Mouse (Mus musculus) neural tube, embryonic 12.5 days (tissue): ENCODE results near the gene Cand2. TPM values are rescaled to one million over a fixed set of nuclear protein-coding genes. Genes with fewer than 3 reads are reported as not detected.

Experiments
- ATAC-seq: fragments of 200-750 bp; cut with Nextera tagmentation; 2 replicates; pipeline ENCODE4 v1.8.0; 2017; ENCODE audit warnings: low read depth, mild to moderate bottlenecking, moderate TSS enrichment, moderate library complexity; ENCODE audit not compliant: low FRiP score
- H3K27ac ChIP-seq: fragments of 300-500 bp; sonication (generic); 2 replicates; pipeline ENCODE4 v1.5.1; 2016
- H3K27me3 ChIP-seq: fragments of 300-500 bp; sonication (generic); replicated peaks from 2 replicates; pipeline ENCODE4 v1.6.1; 2016; ENCODE audit warnings: mild to moderate bottlenecking
- H3K36me3 ChIP-seq: fragments of 300-500 bp; sonication (generic); 2 replicates; pipeline ENCODE4 v1.6.1; 2016; ENCODE audit warnings: mild to moderate bottlenecking
- H3K4me1 ChIP-seq: fragments of 300-500 bp; sonication (generic); 2 replicates; pipeline ENCODE4 v1.6.1; 2016
- H3K4me2 ChIP-seq: fragments of 300-500 bp; sonication (generic); replicated peaks from 2 replicates; pipeline ENCODE4 v1.6.1; 2016; ENCODE audit warnings: mild to moderate bottlenecking
- H3K4me3 ChIP-seq: fragments of 300-500 bp; sonication (generic); 2 replicates; pipeline ENCODE4 v1.5.1; 2016
- H3K9ac ChIP-seq: fragments of 300-500 bp; sonication (generic); 2 replicates; pipeline ENCODE4 v1.6.1; 2016; ENCODE audit warnings: mild to moderate bottlenecking
- H3K9me3 ChIP-seq: fragments of 300-500 bp; sonication (generic); 2 replicates; pipeline ENCODE4 v1.6.1; 2016; ENCODE audit warnings: mild to moderate bottlenecking
- WGBS: fragments of 180-500 bp; shearing (Covaris S2); methylation state at CpG from one replicate; pipeline ENCODE4 v1.1.7; 2016; 5-methylcytosine and 5-hydroxymethylcytosine counted together
- polyA plus RNA-seq: library from polyadenylated mRNA; unstranded; fragments of >200 nt; fragmentation: Nextera tagmentation; extraction: Ambion mirVana; gene quantifications from 2 replicates; pipeline ENCODE4 v1.2.1, GENCODE M21; 2016

The Cand2 gene
- polyA plus RNA-seq, 1 experiment from 2014 or later = 31.7 TPM

DNA sequence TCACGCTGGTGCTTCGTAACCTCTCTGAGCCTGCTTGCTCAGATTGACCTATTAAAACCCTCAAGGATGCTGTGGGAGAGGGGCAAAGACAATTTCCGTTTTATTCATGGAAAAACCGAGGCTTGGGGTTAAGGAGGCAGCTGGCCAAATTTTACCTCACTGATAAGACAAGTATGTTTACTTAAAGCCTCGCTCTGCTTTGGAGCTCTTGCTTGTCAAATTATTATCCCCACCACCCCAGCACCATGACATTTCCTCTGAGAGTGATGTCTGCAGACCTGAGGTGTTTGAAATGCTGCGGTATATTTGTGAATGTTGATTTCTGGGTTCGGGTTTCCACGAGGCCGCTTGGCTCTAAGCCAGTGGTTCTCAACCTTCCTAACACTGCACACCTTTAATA is 2.0 kb downstream of the Cand2 start:
- Histone ChIP-seq H3K27me3 (no peaks in the 10 kb centered on the region), H3K9ac (0 out of 2 replicates have a peak overlapping the region, but pooled peaks have one; percentile 74), H3K4me2 (peak overlapping the region; percentile 76), H3K9me3 (no peaks in the 10 kb centered on the region), H3K4me3 (peak overlapping the region; percentile 83; the same call in 1 of the 2 replicates), H3K4me1 (peaks cover 23% of the 10 kb centered on the region), H3K27ac (no peak overlapping the region), H3K36me3 (peaks cover 20% of the 10 kb centered on the region)
- WGBS = 87% methylated on average over 9 of the region's 9 CpGs
- ATAC-seq = no peak

GRCm38 (mm10) chr6:115782781-115783180 is 8.4 kb downstream of the Cand2 start:
- Histone ChIP-seq H3K4me3 (no peak overlapping the region), H3K9me3 (no peaks in the 10 kb centered on the region), H3K27me3 (no peaks in the 10 kb centered on the region), H3K27ac (no peak overlapping the region), H3K4me2 (no peak overlapping the region), H3K36me3 (peaks cover 83% of the 10 kb centered on the region), H3K4me1 (no peaks in the 10 kb centered on the region), H3K9ac (no peak overlapping the region)
- 95% methylated on average over 3 of the region's 3 CpGs for WGBS
- ATAC-seq = no peak

GRCm38 (mm10) chr6:115791016-115791415 is 16.7 kb downstream of the Cand2 start:
- H3K27me3 ChIP-seq = no peaks in the 10 kb centered on the region
- 87% methylated on average over 10 of the region's 10 CpGs for WGBS
- H3K9ac ChIP-seq = no peak overlapping the region
- peaks cover 98% of the 10 kb centered on the region for H3K36me3 ChIP-seq
- ATAC-seq = no peak
- no peak overlapping the region for H3K27ac ChIP-seq
- H3K4me3 ChIP-seq = no peak overlapping the region
- no peaks in the 10 kb centered on the region for H3K9me3 ChIP-seq
- no peaks in the 10 kb centered on the region for H3K4me1 ChIP-seq
- H3K4me2 ChIP-seq = no peak overlapping the region

GRCm38 (mm10) chr6:115791842-115792686 is 17.7 kb downstream of the Cand2 start:
- peaks cover 98% of the 10 kb centered on the region for H3K36me3 ChIP-seq
- ATAC-seq = no peak
- no peaks in the 10 kb centered on the region for H3K9me3 ChIP-seq
- H3K4me3 ChIP-seq = no peak overlapping the region
- no peak overlapping the region for H3K4me2 ChIP-seq
- WGBS = 93% methylated on average over 34 of the region's 34 CpGs
- no peak overlapping the region for H3K27ac ChIP-seq
- H3K4me1 ChIP-seq = no peaks in the 10 kb centered on the region
- no peaks in the 10 kb centered on the region for H3K27me3 ChIP-seq
- no peak overlapping the region; the same call in 1 of the 2 replicates for H3K9ac ChIP-seq

DNA sequence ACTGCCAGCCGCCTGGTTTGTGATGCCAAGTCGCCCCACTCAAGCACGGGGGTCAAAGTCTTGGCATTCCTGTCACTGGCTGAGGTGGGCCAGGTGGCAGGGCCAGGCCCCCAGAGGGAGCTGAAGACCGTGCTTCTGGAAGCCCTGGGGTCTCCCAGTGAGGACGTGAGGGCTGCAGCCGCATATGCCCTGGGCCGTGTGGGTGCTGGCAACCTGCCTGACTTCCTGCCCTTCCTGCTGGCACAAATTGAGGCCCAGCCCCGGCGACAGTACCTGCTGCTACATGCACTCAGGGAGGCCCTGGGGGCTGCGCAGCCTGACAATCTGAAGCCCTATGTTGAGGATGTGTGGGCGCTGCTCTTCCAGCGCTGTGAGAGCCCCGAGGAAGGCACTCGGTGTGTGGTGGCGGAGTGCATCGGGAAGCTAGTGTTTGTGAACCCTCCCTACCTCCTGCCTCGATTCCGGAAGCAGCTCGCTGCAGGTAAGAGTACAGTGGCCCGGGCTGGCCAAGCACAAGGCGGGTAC is 18.4 kb downstream of the Cand2 start:
- no peaks in the 10 kb centered on the region for H3K27me3 ChIP-seq
- no peak overlapping the region for H3K4me3 ChIP-seq
- no peak for ATAC-seq
- H3K9ac ChIP-seq = no peak overlapping the region
- no peak overlapping the region for H3K4me2 ChIP-seq
- no peak overlapping the region for H3K27ac ChIP-seq
- no peaks in the 10 kb centered on the region for H3K9me3 ChIP-seq
- no peaks in the 10 kb centered on the region for H3K4me1 ChIP-seq
- H3K36me3 ChIP-seq = peaks cover 99% of the 10 kb centered on the region
- WGBS = 93% methylated on average over 21 of the region's 21 CpGs

DNA sequence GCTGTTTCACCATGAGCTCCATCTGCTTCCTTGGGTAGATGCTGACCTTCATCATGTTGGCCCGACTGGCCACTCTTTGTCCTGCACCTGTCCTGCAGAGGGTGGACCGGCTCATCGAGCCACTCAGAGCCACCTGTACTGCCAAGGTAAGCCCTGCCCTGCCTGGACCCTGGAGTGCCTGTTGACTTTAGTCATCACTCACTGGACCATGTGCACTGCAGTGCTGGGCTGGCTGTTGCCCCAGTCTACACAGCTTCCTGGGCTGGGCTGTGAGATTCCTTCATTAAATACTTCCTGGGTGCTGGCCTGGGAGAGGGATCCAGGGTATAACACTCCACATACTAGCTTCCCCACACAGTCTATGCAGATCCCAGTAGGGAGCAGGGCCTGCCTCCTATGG is 27.5 kb downstream of the Cand2 start:
- Histone ChIP-seq H3K36me3 (peaks cover 92% of the 10 kb centered on the region), H3K4me2 (no peak overlapping the region), H3K4me1 (peaks cover 13% of the 10 kb centered on the region), H3K27ac (no peak overlapping the region), H3K4me3 (no peak overlapping the region), H3K9me3 (no peaks in the 10 kb centered on the region), H3K27me3 (no peaks in the 10 kb centered on the region), H3K9ac (no peak overlapping the region)
- 96% methylated on average over 3 of the region's 3 CpGs for WGBS
- no peak for ATAC-seq

DNA sequence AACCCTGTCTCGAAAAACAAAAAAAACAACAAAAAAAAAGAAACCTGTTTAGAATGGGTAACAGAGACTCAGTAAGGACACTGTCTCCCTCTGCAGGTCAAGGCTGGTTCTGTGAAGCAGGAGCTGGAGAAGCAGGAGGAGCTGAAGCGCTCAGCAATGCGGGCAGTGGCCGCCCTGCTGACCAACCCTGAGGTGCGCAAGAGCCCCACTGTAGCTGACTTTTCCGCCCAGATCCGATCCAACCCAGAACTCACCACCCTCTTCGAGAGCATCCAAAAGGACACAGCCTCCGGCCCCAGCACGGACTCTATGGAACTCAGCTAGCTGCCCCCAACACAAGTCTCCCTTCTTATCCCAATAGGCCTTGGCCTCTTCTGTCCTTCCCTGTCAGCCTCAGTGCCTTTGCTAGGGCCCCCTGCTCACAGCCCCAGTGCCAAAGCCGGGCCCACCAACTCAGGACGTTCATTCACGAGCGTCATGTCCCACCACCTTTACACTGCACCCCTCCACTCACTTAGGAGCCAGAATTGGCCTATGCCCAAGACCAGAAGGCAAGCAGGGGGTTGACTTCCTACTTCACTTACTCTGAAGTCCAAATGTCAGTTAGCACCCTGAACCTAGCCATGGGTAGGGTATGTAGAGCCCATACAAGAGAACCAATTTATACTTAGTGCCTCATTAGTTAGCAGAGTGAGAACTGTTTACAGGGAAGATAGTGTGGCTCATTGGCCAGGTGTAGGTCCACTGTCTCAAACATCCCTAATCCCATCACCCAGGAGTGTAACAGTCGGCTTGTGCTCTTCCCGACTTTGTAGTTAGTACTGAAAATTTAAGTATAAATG is 29.4 kb downstream of the Cand2 start:
- Histone ChIP-seq H3K36me3 (peaks cover 79% of the 10 kb centered on the region), H3K9ac (no peak overlapping the region), H3K27me3 (no peaks in the 10 kb centered on the region), H3K9me3 (no peaks in the 10 kb centered on the region), H3K27ac (no peak overlapping the region), H3K4me2 (no peak overlapping the region), H3K4me3 (no peak overlapping the region), H3K4me1 (peaks cover 20% of the 10 kb centered on the region)
- ATAC-seq = 0 out of 2 replicates have a peak, but pooled peaks have one; percentile 19
- 47% methylated on average over 16 of the region's 16 CpGs for WGBS

GRCm38 (mm10) chr6:115804432-115805192 is 30.3 kb downstream of the Cand2 start:
- Histone ChIP-seq H3K4me3 (no peak overlapping the region), H3K36me3 (peaks cover 70% of the 10 kb centered on the region), H3K27ac (no peak overlapping the region), H3K9me3 (no peaks in the 10 kb centered on the region), H3K4me2 (no peak overlapping the region), H3K27me3 (no peaks in the 10 kb centered on the region), H3K4me1 (peaks cover 20% of the 10 kb centered on the region), H3K9ac (no peak overlapping the region)
- no peak for ATAC-seq
- 60% methylated on average over 10 of the region's 10 CpGs for WGBS

DNA sequence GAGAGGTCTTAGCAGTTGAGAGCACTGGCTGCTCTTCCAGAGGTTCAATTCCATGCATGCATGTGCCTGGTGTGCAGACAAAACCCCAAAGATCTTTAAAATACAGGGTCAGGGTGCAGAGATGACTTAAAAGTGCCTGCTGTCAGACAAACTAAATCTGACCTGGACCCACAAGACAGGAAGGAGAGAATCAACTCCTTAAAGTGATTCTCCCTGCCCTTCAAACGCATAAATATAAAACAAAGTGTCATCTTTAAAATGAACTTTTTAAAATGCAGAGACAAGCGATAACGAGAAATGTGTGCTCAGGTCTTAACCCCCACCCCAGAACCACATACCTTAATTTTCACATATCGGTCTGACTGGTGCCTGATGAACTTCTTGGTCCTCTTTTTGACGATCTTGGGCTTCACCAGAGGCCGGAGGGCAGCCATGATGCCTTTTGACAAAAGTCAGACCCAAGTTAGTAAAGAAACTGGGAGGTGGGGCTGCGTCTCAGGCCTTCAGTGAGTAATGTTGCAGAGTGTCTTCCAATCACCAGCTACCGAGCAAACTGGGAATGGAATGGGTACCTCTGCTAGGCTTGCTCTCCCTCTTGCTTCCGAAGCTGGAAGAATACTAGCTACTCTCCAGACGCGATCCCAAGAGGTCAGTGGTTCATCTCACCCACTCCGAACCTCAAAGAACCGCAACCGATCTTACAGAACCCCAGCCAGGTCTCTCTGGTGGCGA is 33.3 kb downstream of the Cand2 start:
- Histone ChIP-seq H3K36me3 (peaks cover 42% of the 10 kb centered on the region), H3K9me3 (no peaks in the 10 kb centered on the region), H3K4me2 (peak overlapping the region; percentile 89), H3K9ac (peak overlapping the region; percentile 98), H3K4me1 (peaks cover 20% of the 10 kb centered on the region), H3K4me3 (peak overlapping the region; percentile 97), H3K27me3 (no peaks in the 10 kb centered on the region), H3K27ac (peak overlapping the region; percentile 96; the same call in 1 of the 2 replicates)
- WGBS = 4% methylated on average over 15 of the region's 15 CpGs
- ATAC-seq = no peak

GRCm38 (mm10) chr6:115808196-115808487 is 33.8 kb downstream of the Cand2 start:
- no peaks in the 10 kb centered on the region for H3K27me3 ChIP-seq
- peaks cover 20% of the 10 kb centered on the region for H3K4me1 ChIP-seq
- H3K9ac ChIP-seq = peak overlapping the region; percentile 98
- WGBS = under 1% methylated on average over 22 of the region's 22 CpGs
- H3K4me2 ChIP-seq = peak overlapping the region; percentile 89
- peak overlapping the region; percentile 97 for H3K4me3 ChIP-seq
- ATAC-seq = no peak
- peak overlapping the region; percentile 96 for H3K27ac ChIP-seq
- peaks cover 39% of the 10 kb centered on the region for H3K36me3 ChIP-seq
- H3K9me3 ChIP-seq = no peaks in the 10 kb centered on the region

DNA sequence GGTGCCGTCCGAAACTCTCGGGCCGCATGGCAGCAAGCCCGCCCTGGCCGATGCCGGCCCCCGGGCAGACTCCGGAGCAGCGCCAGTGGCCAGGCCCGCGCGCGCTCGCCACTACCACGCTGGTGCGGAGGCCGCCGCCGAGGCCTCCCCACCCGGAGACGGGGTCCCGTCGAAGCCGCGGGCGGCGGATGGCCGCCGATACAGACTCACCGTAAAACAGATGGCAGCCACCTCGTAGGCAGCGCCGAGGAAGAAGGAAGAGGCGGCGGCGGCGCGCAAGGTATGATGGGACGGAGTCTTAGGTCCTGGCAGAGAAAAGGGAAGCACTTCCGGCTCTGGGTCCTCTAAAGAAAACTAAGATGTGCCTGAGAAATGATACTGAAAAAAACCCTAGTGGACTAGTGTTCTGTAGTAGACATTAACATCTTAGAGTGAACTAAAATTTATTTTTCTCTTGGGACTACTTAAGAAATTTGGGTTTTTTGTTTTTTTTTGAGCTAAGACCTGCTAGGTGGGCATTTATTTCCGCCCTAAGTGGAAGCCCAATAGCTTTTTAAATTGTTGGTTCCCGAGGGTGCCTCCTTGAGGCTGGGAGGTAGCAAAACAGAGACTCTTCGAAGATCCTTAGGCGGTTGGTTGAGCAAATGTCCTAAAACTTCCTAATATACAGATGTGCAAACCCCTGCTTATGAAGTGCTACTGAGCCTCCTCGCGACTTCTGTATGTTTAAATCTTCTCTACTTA is 34.3 kb downstream of the Cand2 start, which contains the start of gene Rpl32:
Gene Rpl32 (minus strand): TSS at position 260 of the 744 bp plus-strand sequence.
- H3K4me3 ChIP-seq = peak within 1 kb of the TSS; percentile 97
- H3K27me3 ChIP-seq = no peaks in the 10 kb centered on the region
- H3K4me1 ChIP-seq = peaks cover 20% of the 10 kb centered on the region
- under 1% methylated on average over 47 of the region's 47 CpGs for WGBS
- peaks cover 37% of the 10 kb centered on the region for H3K36me3 ChIP-seq
- no peaks in the 10 kb centered on the region for H3K9me3 ChIP-seq
- H3K27ac ChIP-seq = peak within 1 kb of the TSS; percentile 96
- ATAC-seq = peak; percentile 83
- H3K4me2 ChIP-seq = peak within 1 kb of the TSS; percentile 89
- H3K9ac ChIP-seq = peak within 1 kb of the TSS; percentile 98
